Mouse (Mus musculus): ENCODE data around the gene N6amt1. TPM values are rescaled to one million over a fixed set of nuclear protein-coding genes. Genes with fewer than 3 reads are reported as not detected.

The N6amt1 gene
- total and polyA plus RNA-seq, 3 experiments, result 10.8 to 23.3 (median 18.2) TPM

DNA sequence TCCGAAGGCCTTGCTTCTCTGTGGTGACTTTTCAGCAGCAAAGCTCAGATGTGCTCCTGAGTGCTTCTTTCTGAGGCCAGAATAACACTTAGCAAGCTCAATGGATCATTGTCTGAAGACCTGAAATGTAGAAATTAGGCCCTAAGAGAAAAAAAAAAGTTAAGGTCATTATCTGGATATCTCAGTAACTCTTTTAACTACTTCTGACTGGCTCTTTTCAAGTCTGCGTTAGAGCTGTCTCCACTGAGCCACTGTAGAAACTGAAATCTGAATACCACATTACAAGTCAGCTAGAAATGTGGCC, 33.8 kb upstream of the N6amt1 start:
- Histone ChIP-seq H3K9ac (ENCODE audit: insufficient read depth, low read depth) (no peak overlapping the region), H3K9me3 (replicated peaks; ENCODE audit: low read length) (no peaks in the 10 kb centered on the region), H3K4me1 (ENCODE audit: control insufficient read depth in 1 of 2, insufficient read depth in 2 of 2) (no peaks in the 10 kb centered on the region), H3K4me3 (replicated peaks in 1 of 3; ENCODE audit: low read depth in 2 of 3, low read length in 2 of 3, poor library complexity in 1 of 3) (no peak overlapping the region), H3K79me2 (replicated peaks; ENCODE audit: control insufficient read depth, extremely low read depth, insufficient read depth, poor library complexity, severe bottlenecking) (no peaks in the 10 kb centered on the region), H3K27me3 (replicated peaks) (peaks cover 1% of the 10 kb centered on the region), H3K36me3 (replicated peaks in 1 of 2; ENCODE audit: control insufficient read depth in 1 of 2, insufficient read depth in 1 of 2, low read length in 1 of 2) (no peaks in the 10 kb centered on the region), H3K4me2 (ENCODE audit: insufficient read depth, low read depth, poor library complexity, severe bottlenecking) (no peak overlapping the region), H3K27ac (ENCODE audit: insufficient read depth, low read depth) (no peak overlapping the region)
- no peak for DNase-seq (ENCODE audit: extremely low read depth)
- no peak for TF ChIP-seq NELFE (IDR thresholded peaks at IDR 0.05; ENCODE audit: low read depth, low read length)
- TF ChIP-seq IRF4 (IDR thresholded peaks at IDR 0.05; ENCODE audit: low read depth, low read length), result no peak
- no peak for TF ChIP-seq MAZ (IDR thresholded peaks at IDR 0.05; ENCODE audit: low read depth, low read length)
- dilution Hi-C loops (cut with MboI; ENCODE audit: extremely low pct_ligation_motif_present, extremely low pct_unique_long_range_greater_than_20kb, low sequenced_read_pairs), result no loop called here
- in situ Hi-C loops (cut with MboI; ENCODE audit: low pct_ligation_motif_present, low pct_unique_long_range_greater_than_20kb, low sequenced_read_pairs), result no loop called here

DNA sequence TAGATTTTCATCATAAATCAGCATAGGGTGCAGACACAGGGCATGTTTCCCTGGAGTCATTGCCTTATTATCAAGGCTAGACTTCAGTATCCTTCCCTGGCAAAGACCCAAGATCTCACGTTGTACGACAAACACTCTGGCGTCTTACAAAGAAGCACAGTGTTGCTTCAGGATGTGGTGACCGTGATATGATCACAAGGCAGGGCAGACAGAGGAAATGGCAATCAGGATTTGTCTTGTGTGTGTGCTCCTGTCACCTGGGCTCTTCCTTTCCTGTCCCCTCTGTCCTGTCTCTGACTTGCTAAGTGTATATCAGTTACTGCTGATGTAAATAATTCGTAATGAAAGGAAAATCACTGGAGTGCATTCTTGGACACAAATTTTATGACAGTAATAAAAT, 29.4 kb upstream of the N6amt1 start:
- in situ Hi-C loops (cut with MboI; ENCODE audit: low pct_ligation_motif_present, low pct_unique_long_range_greater_than_20kb, low sequenced_read_pairs), result no loop called here
- no peaks in the 10 kb centered on the region for H3K79me2 ChIP-seq (replicated peaks; ENCODE audit: control insufficient read depth, extremely low read depth, insufficient read depth, poor library complexity, severe bottlenecking)
- no peak overlapping the region for H3K27ac ChIP-seq (ENCODE audit: insufficient read depth, low read depth)
- no peak overlapping the region for H3K4me2 ChIP-seq (ENCODE audit: insufficient read depth, low read depth, poor library complexity, severe bottlenecking)
- TF ChIP-seq EP300 (IDR thresholded peaks at IDR 0.05; ENCODE audit: low read length) (no peak), JUND (conservative IDR thresholded peaks at IDR 0.05; ENCODE audit: low read depth, low read length) (no peak)
- H3K9ac ChIP-seq (ENCODE audit: insufficient read depth, low read depth), result no peak overlapping the region
- no peaks in the 10 kb centered on the region for H3K36me3 ChIP-seq (replicated peaks in 1 of 2; ENCODE audit: control insufficient read depth in 1 of 2, insufficient read depth in 1 of 2, low read length in 1 of 2)
- no peaks in the 10 kb centered on the region for H3K4me1 ChIP-seq (ENCODE audit: control insufficient read depth in 1 of 2, insufficient read depth in 2 of 2)
- no peak overlapping the region for H3K4me3 ChIP-seq (replicated peaks in 1 of 3; ENCODE audit: low read depth in 2 of 3, low read length in 2 of 3, poor library complexity in 1 of 3)
- H3K27me3 ChIP-seq (replicated peaks), result no peaks in the 10 kb centered on the region
- no peak for DNase-seq (ENCODE audit: extremely low read depth)
- H3K9me3 ChIP-seq (replicated peaks; ENCODE audit: low read length), result no peaks in the 10 kb centered on the region
- dilution Hi-C loops (cut with MboI; ENCODE audit: extremely low pct_ligation_motif_present, extremely low pct_unique_long_range_greater_than_20kb, low sequenced_read_pairs), result no loop called here

DNA sequence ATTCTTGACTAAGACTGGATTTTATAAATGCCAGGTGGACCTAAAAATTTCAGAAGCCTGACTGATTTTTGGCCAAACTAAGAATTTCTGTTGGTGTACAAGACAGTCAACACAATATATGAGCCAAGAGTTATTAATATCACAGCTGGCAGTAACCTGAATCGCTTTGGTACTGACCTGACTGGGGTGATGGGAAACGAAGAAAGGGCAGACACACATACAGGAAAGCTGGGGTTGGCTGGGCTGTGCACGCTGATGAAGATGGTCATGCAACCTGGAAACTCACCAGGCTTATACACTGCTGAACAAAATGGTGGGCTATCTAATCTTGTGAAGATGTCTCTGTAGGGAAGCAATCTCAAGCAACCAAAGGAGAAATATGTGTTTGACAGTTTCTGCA, 24.0 kb upstream of the N6amt1 start:
- no peaks in the 10 kb centered on the region; a peak in 1 of 4 replicates for H3K4me1 ChIP-seq (ENCODE audit: control insufficient read depth in 1 of 2, insufficient read depth in 2 of 2)
- no peak overlapping the region for H3K4me2 ChIP-seq (ENCODE audit: insufficient read depth, low read depth, poor library complexity, severe bottlenecking)
- H3K27me3 ChIP-seq (replicated peaks), result no peaks in the 10 kb centered on the region
- no peaks in the 10 kb centered on the region for H3K9me3 ChIP-seq (replicated peaks; ENCODE audit: low read length)
- dilution Hi-C loops (cut with MboI; ENCODE audit: extremely low pct_ligation_motif_present, extremely low pct_unique_long_range_greater_than_20kb, low sequenced_read_pairs) (no loop called here), in situ Hi-C loops (cut with MboI; ENCODE audit: low pct_ligation_motif_present, low pct_unique_long_range_greater_than_20kb, low sequenced_read_pairs) (no loop called here)
- DNase-seq (ENCODE audit: extremely low read depth), result no peak
- H3K9ac ChIP-seq (ENCODE audit: insufficient read depth, low read depth), result no peak overlapping the region
- no peaks in the 10 kb centered on the region for H3K79me2 ChIP-seq (replicated peaks; ENCODE audit: control insufficient read depth, extremely low read depth, insufficient read depth, poor library complexity, severe bottlenecking)
- H3K36me3 ChIP-seq (replicated peaks in 1 of 2; ENCODE audit: control insufficient read depth in 1 of 2, insufficient read depth in 1 of 2, low read length in 1 of 2), result no peaks in the 10 kb centered on the region
- no peak overlapping the region for H3K27ac ChIP-seq (ENCODE audit: insufficient read depth, low read depth)
- H3K4me3 ChIP-seq (replicated peaks in 1 of 3; ENCODE audit: low read depth in 2 of 3, low read length in 2 of 3, poor library complexity in 1 of 3), result no peak overlapping the region
- TF ChIP-seq MAZ (IDR thresholded peaks at IDR 0.05; ENCODE audit: low read depth, low read length), result no peak
- no peak for TF ChIP-seq MXI1 (IDR thresholded peaks at IDR 0.05; ENCODE audit: low read depth, low read length)
- no peak for TF ChIP-seq CHD2 (IDR thresholded peaks at IDR 0.05; ENCODE audit: low read length)
- no peak for TF ChIP-seq NRF1 (IDR thresholded peaks at IDR 0.05; ENCODE audit: low read depth, low read length)
- TF ChIP-seq SIN3A (IDR thresholded peaks at IDR 0.05; ENCODE audit: low read length), result no peak
- no peak for TF ChIP-seq TBP (conservative IDR thresholded peaks at IDR 0.05; ENCODE audit: low read depth, low read length)
- TF ChIP-seq MAX (IDR thresholded peaks at IDR 0.05; ENCODE audit: low read length), result no peak
- TF ChIP-seq SMC3 (IDR thresholded peaks at IDR 0.05; ENCODE audit: low read depth, low read length), result no peak
- no peak for TF ChIP-seq CTCF (conservative IDR thresholded peaks at IDR 0.05 in 1 of 2, IDR thresholded peaks at IDR 0.05 in 1 of 2; ENCODE audit: low read depth in 2 of 2, low read length in 2 of 2)
- TF ChIP-seq TCF12 (IDR thresholded peaks at IDR 0.05; ENCODE audit: low read depth, low read length), result no peak
- TF ChIP-seq ZKSCAN1 (IDR thresholded peaks at IDR 0.05; ENCODE audit: borderline replicate concordance, low read depth, low read length), result no peak
- TF ChIP-seq MEF2A (IDR thresholded peaks at IDR 0.05; ENCODE audit: borderline replicate concordance, low read depth, low read length), result no peak
- TF ChIP-seq USF1 (IDR thresholded peaks at IDR 0.05; ENCODE audit: low read depth, low read length), result no peak
- TF ChIP-seq RAD21 (IDR thresholded peaks at IDR 0.05; ENCODE audit: low read depth, low read length), result no peak
- no peak for TF ChIP-seq MYC (IDR thresholded peaks at IDR 0.05; ENCODE audit: low read depth, low read length)
- no peak for TF ChIP-seq USF2 (conservative IDR thresholded peaks at IDR 0.05; ENCODE audit: low read depth, low read length)
- no peak for TF ChIP-seq IRF4 (IDR thresholded peaks at IDR 0.05; ENCODE audit: low read depth, low read length)
- no peak for TF ChIP-seq CHD1 (IDR thresholded peaks at IDR 0.05; ENCODE audit: low read depth, low read length)
- TF ChIP-seq PAX5 (IDR thresholded peaks at IDR 0.05; ENCODE audit: low read length), result no peak
